In genomic region chr4:150914290-150914733, GRCm38 (mm10) we compare ENCODE assay signal across 8 mouse cellular contexts. TPM values are rescaled to one million over a fixed set of nuclear protein-coding genes. Genes with fewer than 3 reads are reported as not detected.
A peak's percentile ranks its signal among the peaks of the same experiment; 100 is the strongest.
DNase-seq lines count a peak whose midpoint lies in the region; ATAC-seq and TF ChIP-seq lines count a peak whose summit lies in the region.

TSS of gene Park7 (minus strand) at chr4:150914437.
TSS of gene Tnfrsf9 (plus strand) at chr4:150914562.

- no peaks in the 10 kb centered on the region for H3K27me3 ChIP-seq in E14TG2a.4 (ENCODE audit: insufficient read depth, low read length)
- no peaks in the 10 kb centered on the region for H3K27me3 ChIP-seq in forebrain, embryonic 13.5 days
- H3K27me3 ChIP-seq in neural tube, embryonic 15.5 days (replicated peaks): no peaks in the 10 kb centered on the region

- H3K4me3 ChIP-seq in E14TG2a.4 (replicated peaks; ENCODE audit: low read length): peak within 1 kb of the TSS; percentile 89
- H3K4me3 ChIP-seq in forebrain, embryonic 13.5 days: peak within 1 kb of the TSS; percentile 69
- H3K4me3 ChIP-seq in neural tube, embryonic 15.5 days (replicated peaks): peak within 1 kb of the TSS; percentile 78

- ATAC-seq in forebrain, embryonic 13.5 days: peak; percentile 88
- ATAC-seq in neural tube, embryonic 15.5 days (ENCODE audit: low FRiP score): peak; percentile 89

- peak within 1 kb of the TSS; percentile 78 for H3K27ac ChIP-seq in forebrain, embryonic 13.5 days
- H3K27ac ChIP-seq in neural tube, embryonic 15.5 days (replicated peaks): peak within 1 kb of the TSS; percentile 90

- WGBS in forebrain, embryonic 13.5 days: under 1% methylated on average over 47 of the region's 48 CpGs
- WGBS in neural tube, embryonic 15.5 days: 0% methylated on average over 48 of the region's 48 CpGs

- peak; percentile 8; the same call in 1 of the 2 replicates for TF ChIP-seq CTCF in E14TG2a.4 (conservative IDR thresholded peaks at IDR 0.05; ENCODE audit: low read length)

- peak; percentile 93 for DNase-seq in c-Kit-positive CD71-positive TER-119-positive erythroid progenitor cells, embryonic 14.5 days (ENCODE audit: low spot score)
- DNase-seq in heart, postnatal 14 days: peak; percentile 98
- DNase-seq in layer of hippocampus, adult 11-12 months (ENCODE audit: low spot score): peak; percentile 96
- peak; percentile 97 to 98 for DNase-seq in lung, adult 18-20 months
- peak; percentile 97 for DNase-seq in testis, postnatal 14 days (ENCODE audit: low spot score)

- H3K36me3 ChIP-seq in E14TG2a.4 (ENCODE audit: insufficient read depth, low read length): no peaks in the 10 kb centered on the region
- no peaks in the 10 kb centered on the region for H3K36me3 ChIP-seq in forebrain, embryonic 13.5 days (ENCODE audit: poor library complexity, severe bottlenecking)
- no peaks in the 10 kb centered on the region for H3K36me3 ChIP-seq in neural tube, embryonic 15.5 days

- peaks cover 3% of the 10 kb centered on the region for H3K9me3 ChIP-seq in E14TG2a.4 (ENCODE audit: low read length)
- no peaks in the 10 kb centered on the region for H3K9me3 ChIP-seq in forebrain, embryonic 13.5 days (replicated peaks)
- no peaks in the 10 kb centered on the region for H3K9me3 ChIP-seq in neural tube, embryonic 15.5 days (replicated peaks)

- intact Hi-C loops in heart, postnatal 14 days (cut with DNase I): no loop called here

- peaks cover 52% of the 10 kb centered on the region for H3K4me1 ChIP-seq in E14TG2a.4 (replicated peaks; ENCODE audit: low read depth, low read length)
- peaks cover 18% of the 10 kb centered on the region for H3K4me1 ChIP-seq in forebrain, embryonic 13.5 days
- peaks cover 23% of the 10 kb centered on the region for H3K4me1 ChIP-seq in neural tube, embryonic 15.5 days

- peak within 1 kb of the TSS; percentile 74 for H3K4me2 ChIP-seq in forebrain, embryonic 13.5 days
- H3K4me2 ChIP-seq in neural tube, embryonic 15.5 days: peak within 1 kb of the TSS; percentile 71

- peak within 1 kb of the TSS; percentile 82 for H3K9ac ChIP-seq in forebrain, embryonic 13.5 days
- H3K9ac ChIP-seq in neural tube, embryonic 15.5 days (replicated peaks): peak within 1 kb of the TSS; percentile 79

RNA-seq across cellular contexts. Expression of gene Park7, which starts in this region (rescaled TPM):
- 414 and 420 TPM in 2 replicates for polyA plus RNA-seq in forebrain, embryonic 13.5 days (2015; fragmentation: Nextera tagmentation; extraction: Ambion mirVana)
- total RNA-seq in heart, postnatal 14 days (2021): 100 to 1,000 TPM; 200 to 218 TPM
- polyA plus RNA-seq in neural tube, embryonic 15.5 days (2015; fragmentation: Nextera tagmentation; extraction: Ambion mirVana): 384 and 410 TPM in 2 replicates

RNA-seq across cellular contexts. Expression of gene Tnfrsf9, which starts in this region (rescaled TPM):
- polyA plus RNA-seq in forebrain, embryonic 13.5 days (2015; fragmentation: Nextera tagmentation; extraction: Ambion mirVana): 0.13 and 0.16 TPM in 2 replicates
- total RNA-seq in heart, postnatal 14 days (2021): under 1 TPM; 0.29 to 0.45 TPM
- polyA plus RNA-seq in neural tube, embryonic 15.5 days (2015; fragmentation: Nextera tagmentation; extraction: Ambion mirVana): 0.44 and 2.8 TPM in 2 replicates

Comparison
In these comparisons a context has a peak if more than half of its experiments do, and no peak if none do; other contexts are left out.
1. Peak in every context shown above with its lines: DNase-seq, ATAC-seq, H3K4me3 ChIP-seq and H3K27ac ChIP-seq.